Mouse (Mus musculus) gastrocnemius, adult 2 months (tissue): ENCODE results near the gene Zfp706. TPM values are rescaled to one million over a fixed set of nuclear protein-coding genes. Genes with fewer than 3 reads are reported as not detected.

ENCODE experiments used
- DNase-seq: peaks from one replicate; pipeline ENCODE4 v3.0.0; 2022
- H3K27ac ChIP-seq: fragments of 200-600 bp; 2 replicates; pipeline ENCODE4 v1.8.1; 2022; ENCODE audit warnings: mild to moderate bottlenecking
- H3K4me3 ChIP-seq: fragments of 200-600 bp; 2 replicates; pipeline ENCODE4 v1.8.1; 2022; ENCODE audit warnings: mild to moderate bottlenecking, moderate library complexity
- CTCF ChIP-seq: fragments of 200-600 bp; IDR thresholded peaks from 2 replicates; pipeline ENCODE4 v1.8.1; 2022; ENCODE audit warnings: antibody characterized with exemption, mild to moderate bottlenecking, moderate library complexity
- intact Hi-C: fragments of 180-260 bp; cut with DNase I; formaldehyde crosslinking; loops from one replicate; pipeline ENCODE4 v1.15.1; 2025
- total RNA-seq, 2 experiments: library from RNA; stranded (reverse); gene quantifications; 2 replicates each; pipeline ENCODE4 v1.2.3; 2021

Zfp706 gene
- total RNA-seq, 2 experiments from 2014 or later: 109 to 129 TPM

DNA sequence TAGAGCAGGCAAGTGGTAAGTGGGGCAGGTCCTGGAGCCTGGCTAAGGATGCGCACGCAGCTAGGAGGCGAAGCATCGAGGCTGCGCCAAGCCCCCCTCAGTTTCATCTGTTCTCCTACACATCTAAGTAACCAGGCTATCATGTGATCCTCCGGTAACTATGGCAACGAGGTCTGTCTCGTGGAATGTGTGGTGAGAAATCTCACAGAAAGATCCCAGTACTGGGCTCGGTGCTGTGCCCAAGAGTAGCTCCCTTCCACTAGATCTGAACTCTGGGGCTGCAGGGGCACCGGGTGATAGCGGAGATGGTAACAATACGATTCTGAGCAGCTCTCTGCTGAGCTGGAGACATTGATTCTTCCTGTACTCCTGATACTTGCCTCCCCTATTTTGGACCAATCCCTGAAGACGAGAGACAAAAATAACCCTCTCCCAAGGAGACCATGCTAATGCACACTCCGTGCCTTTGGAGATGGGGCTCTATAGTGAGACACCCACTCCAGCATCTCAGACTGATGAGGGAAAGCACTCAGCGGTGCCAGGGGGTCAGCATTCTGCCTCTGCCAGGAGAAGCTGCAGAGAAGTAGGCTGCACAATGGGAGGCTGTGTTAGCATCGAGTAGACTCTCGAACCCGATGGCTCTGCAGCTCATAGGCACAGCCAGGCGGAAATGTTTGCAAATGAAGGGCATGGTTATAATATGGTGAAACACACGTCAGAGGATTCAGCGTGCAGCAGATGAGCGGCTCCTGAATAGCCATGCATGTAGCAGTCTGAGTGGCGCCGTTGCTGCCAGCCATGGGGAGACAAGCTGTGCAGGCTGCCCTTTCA, 40.0 kb downstream of the Zfp706 start:
- no peak for TF ChIP-seq CTCF
- no peak for DNase-seq
- intact Hi-C loops: no loop called here
- Histone ChIP-seq H3K4me3 (peak overlapping the region; percentile 19; the same call in 1 of the 2 replicates), H3K27ac (no peak overlapping the region)

DNA sequence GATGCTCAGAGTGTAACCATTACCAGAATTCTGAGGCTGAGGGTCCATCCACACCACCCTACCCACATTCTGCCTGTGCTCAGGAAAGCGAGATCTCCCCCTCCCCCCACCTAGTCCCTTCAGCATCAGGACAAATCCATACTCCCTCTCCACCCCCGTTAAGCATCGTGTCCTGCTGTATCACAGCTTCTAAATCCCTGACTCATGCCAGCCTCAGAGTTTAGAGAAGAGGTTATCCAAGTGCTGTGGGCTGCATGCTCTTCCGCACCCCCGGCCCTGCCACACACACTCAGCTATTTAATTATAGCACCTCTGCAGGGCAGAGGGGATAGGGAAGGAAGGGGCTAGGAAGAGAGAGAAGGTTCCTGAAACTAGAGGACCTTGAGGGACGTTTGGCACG, 40.6 kb downstream of the Zfp706 start:
- no peak for TF ChIP-seq CTCF
- intact Hi-C loops: no loop called here
- DNase-seq: no peak
- Histone ChIP-seq H3K4me3 (peak overlapping the region; percentile 19; the same call in 1 of the 2 replicates), H3K27ac (peak overlapping the region; percentile 5; the same call in 1 of the 2 replicates)

DNA sequence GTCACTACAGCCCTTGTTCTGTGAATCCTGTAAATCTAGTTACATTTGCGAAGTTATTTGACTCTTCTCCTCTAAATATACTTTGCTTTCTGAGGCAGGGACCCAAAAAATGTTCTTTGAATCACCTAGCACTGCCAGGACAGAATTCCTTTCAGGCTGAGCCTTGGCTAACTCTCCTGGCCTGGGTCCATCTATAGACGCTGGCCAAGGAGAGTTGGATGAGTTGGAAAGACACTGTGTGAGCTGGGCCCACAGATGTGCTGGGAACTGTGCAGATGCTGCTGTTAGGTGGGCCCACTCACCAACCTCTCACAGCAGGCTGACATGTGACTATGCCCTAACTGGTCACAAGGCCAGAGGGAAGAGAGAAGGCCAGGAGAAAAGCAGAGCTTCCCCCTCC, 41.1 kb downstream of the Zfp706 start:
- no peak for TF ChIP-seq CTCF
- Histone ChIP-seq H3K4me3 (no peak overlapping the region), H3K27ac (peak overlapping the region; percentile 5; the same call in 1 of the 2 replicates)
- peak; percentile 59 for DNase-seq
- intact Hi-C loops: no loop called here

DNA sequence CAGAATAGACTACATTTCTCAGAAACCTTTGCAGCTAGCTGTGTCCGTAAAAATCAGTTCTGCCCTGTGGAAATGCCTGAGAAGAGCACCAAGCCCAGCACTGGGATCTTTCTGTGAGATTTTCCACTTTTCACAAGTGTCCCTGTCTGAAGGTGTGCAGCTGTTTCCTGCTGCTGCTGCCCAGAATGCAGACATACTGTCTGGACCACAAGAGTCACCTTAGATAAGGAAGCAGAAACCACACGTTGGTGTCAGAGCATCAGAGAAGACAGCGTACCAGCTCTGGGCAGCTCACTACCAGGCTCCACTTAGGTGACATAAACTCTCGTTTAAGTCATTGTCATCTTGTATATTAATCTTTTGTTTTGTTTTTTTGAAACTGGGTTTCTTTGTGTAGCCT, 41.8 kb downstream of the Zfp706 start:
- TF ChIP-seq CTCF: no peak
- no peak for DNase-seq
- no peak overlapping the region for H3K4me3 ChIP-seq
- intact Hi-C loops: no loop called here
- H3K27ac ChIP-seq: no peak overlapping the region

DNA sequence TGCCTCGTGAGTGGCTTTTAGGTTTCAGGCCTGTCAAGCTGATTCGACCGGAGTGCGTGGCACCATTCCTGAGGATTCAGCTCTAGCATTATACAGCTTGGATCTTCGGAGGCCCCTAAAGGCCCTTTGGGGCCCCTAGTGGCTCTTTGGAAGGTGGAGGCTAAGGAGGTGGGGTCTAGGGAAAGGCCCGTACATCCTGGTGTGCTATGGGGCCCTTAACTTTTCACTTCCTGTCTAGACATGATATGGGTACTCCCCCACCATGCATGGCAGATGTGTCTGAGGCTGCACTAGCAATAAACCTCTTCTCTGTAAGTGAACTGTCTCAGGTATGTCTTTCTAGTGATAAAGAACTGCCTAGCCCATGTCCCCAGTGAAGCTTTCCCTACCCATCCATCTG, 44.6 kb downstream of the Zfp706 start:
- no peak for DNase-seq

DNA sequence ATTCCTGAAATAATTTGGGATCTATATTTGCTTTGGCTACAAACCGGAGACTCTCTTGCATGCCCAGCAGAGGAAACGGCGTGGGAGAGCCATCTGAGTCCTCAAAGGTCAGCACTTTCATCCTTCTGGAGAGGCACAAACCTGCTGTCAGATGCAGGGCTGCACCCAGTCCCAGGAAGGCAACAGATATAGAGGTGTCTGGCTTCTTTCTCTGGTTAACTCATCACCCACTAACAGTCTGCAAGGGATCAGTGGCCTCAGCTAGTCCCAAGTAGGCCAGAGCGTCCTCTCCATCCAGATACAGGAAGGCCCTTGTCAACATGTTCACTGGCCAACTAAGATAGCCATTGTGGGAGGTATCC, 46.7 kb downstream of the Zfp706 start:
- Histone ChIP-seq H3K4me3 (no peak overlapping the region), H3K27ac (peak overlapping the region; percentile 83)
- no peak for DNase-seq
- TF ChIP-seq CTCF: no peak
- intact Hi-C loops: loop anchor here (5.0 kb wide), 1 partner anchor 41 kb away; no protein-coding TSS in a partner anchor

More for the DNA sequence above, 44.6 kb downstream of the Zfp706 start:
- intact Hi-C loops: loop anchor here (5.0 kb wide), 1 partner anchor 39 kb away; no protein-coding TSS in a partner anchor
- no peak for TF ChIP-seq CTCF
- Histone ChIP-seq H3K27ac (no peak overlapping the region), H3K4me3 (no peak overlapping the region)

DNA sequence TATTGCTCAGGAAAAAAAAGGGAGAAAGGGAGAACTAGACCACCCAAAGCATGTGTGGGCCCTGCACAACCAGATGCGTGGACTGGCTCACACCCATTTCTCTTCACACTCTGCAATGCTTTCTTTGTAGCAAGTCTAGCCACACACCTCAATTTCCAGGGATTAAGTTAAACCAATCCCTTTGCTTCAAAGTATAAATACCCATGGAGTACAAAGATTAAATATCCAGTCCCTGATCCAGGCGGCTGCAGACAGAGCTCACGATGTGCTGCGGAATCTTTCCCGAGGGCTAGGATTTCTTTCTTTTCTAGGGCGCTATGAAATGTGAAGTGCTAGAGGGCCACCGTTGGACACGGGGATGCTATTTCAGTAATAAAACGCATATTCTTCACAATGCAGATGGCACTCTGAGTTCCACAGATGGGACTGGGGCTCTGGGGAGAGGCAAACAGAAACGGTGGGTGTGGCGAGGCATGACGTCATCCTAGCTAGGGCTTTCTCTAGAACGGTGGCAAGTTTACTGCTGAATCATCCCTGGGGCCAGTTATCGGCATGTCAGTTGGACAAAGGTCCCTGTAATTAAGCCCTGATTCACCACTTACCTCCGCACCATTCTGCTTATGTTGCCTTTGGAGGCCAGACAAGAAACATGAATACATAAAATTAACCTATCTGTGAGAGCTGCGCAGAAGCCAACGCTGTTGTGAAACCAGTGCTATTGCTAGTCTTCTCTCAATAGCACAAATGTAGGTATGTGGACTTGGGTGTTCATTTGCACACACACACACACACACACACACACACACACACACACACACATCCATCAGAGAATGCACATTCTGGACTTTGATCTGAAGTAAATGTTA, 47.3 kb downstream of the Zfp706 start:
- H3K27ac ChIP-seq: peak overlapping the region; percentile 83
- intact Hi-C loops: loop anchor here (5.0 kb wide), 1 partner anchor 42 kb away; no protein-coding TSS in a partner anchor
- peak; percentile 76 for DNase-seq
- no peak for TF ChIP-seq CTCF
- peak overlapping the region; percentile 64 for H3K4me3 ChIP-seq

DNA sequence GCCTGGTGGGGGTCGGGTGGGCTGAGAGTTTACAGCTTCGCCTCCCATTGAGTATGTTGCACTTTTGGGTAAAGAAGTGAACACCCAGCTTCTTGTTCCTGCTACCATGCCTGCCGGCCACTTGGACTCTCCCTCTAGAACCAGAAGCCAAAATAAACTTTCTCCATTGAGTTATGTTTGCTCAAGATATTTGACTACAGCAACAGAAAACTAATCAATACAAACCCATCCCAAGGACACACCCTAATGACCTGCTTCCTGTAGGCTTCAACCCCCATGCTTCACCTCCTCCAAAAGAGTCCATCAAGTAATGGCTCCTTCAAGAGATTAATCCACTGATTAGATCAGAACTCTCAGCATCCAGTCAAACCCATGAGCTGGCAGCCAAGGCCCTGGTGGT, 51.4 kb downstream of the Zfp706 start:
- no peak for TF ChIP-seq CTCF
- DNase-seq: no peak
- H3K4me3 ChIP-seq: no peak overlapping the region
- intact Hi-C loops: no loop called here
- H3K27ac ChIP-seq: no peak overlapping the region

DNA sequence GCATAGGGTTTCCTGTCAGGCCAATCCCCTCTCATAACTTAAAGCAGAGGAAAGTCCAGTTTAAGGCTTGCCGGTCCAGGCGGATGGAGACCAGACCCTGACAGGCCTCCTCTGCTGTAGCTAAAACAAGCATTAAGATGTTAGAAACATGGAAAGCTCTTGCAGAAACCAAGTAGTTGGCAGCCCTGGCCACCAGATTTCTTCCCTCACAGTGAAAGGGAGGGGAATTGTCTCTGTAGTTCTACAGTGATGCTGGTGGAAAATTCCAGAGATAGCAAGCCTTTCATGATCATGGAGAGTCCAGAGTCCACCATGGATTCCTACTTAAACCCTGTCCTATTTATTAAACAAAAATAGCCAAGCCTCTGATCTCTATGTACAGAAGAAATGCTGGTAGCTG, 57.3 kb downstream of the Zfp706 start:
- DNase-seq: no peak
- TF ChIP-seq CTCF: no peak
- intact Hi-C loops: no loop called here
- Histone ChIP-seq H3K4me3 (no peak overlapping the region), H3K27ac (no peak overlapping the region)

DNA sequence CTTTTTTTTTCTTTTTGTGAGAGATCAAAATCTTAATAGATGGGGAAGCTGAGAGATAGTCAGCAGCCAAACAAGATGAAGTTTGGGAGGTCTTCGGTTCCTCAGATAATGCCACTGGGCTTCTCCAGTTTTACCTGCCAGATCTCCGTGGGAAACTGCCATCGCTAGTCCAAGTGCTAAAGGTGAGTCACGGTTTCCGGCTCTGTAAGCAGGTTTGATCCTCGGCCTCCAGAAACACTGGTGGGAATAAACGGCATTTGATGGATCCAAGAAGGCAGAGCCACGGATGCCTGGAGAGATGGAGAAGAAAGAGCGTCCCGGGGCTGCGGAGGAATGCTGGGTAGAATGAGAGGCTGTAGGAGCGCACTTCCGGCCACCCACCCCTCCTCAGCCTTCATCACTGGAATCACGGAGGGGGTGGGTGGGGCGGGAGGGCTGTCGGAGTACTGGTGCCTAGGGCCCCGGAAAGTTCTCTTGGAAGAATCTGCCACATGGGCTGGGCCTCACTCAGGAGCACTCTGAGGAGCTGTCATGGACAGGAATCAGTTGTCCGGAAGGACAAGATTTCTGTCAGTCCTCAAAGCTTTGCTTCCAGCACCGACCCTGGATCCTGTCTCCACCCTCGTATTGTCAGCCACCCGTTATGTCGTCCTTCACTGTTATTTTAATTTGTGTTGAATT, 58.6 kb downstream of the Zfp706 start:
- Histone ChIP-seq H3K4me3 (no peak overlapping the region), H3K27ac (no peak overlapping the region)
- TF ChIP-seq CTCF: no peak
- no peak for DNase-seq
- intact Hi-C loops: no loop called here
